Mouse (Mus musculus): Measurements from ENCODE around the gene Omp.

DNA sequence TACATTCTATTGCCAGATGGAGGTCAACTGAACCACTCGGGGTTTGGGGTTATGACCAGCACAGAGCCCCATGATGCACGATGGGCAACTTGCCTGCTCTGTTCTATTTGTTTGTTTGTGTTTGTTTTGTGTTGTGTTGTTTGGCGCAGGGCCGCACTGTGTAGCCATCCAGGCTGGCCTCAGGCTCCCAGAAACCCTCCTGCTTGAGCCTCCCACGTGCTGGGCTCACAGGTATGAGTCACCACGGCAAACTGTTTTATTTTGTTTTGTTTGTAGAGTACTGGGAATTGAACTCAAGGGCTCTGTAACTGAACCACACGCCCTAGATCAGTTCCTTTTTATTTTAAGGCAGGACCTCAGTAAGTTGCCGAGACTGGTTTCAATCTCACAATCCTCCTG, 1.1 kb upstream of the Omp start:
- no peak for TF ChIP-seq CTCF (IDR thresholded peaks at IDR 0.05)
- TF ChIP-seq EP300 (IDR thresholded peaks at IDR 0.05; ENCODE audit: insufficient read depth, low read depth, low read length), result no peak
- TF ChIP-seq POLR2A (IDR thresholded peaks at IDR 0.05; ENCODE audit: insufficient read depth, low read depth, low read length), result no peak

Data from heart, adult 2 months (tissue).